Mouse (Mus musculus): ENCODE measurements around the gene Pank4.

DNA sequence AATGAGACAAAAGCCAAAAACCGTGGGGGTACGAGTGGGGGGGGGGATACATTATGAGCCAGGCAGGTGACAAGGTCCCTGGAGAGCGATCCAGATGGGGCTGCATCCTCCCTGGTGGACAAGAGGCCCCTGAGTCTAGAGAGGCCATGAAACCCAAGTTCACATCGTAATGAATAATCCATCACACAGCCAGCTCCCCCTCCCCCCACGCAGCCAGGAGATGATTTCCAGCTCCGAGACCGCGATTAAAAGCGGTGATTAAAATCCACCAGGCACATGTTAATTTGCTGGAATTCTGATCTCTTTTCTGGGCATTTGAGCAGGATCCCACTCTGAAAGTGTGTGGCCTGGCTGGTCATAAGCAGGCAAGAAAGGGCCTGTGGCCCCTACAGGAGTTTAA lies 56.9 kb downstream of the Pank4 start:
- TF ChIP-seq CTCF (IDR thresholded peaks at IDR 0.05; ENCODE audit: low read depth), result no peak
- no peak for TF ChIP-seq EP300 (IDR thresholded peaks at IDR 0.05; ENCODE audit: low read depth)
